Mouse (Mus musculus): ENCODE results near the gene Tmem184b. TPM values are rescaled to one million over a fixed set of nuclear protein-coding genes. Genes with fewer than 3 reads are reported as not detected.

Gene Tmem184b
- total and polyA plus RNA-seq, 3 experiments: 7.1 to 42.7 (median 21.1) TPM

DNA sequence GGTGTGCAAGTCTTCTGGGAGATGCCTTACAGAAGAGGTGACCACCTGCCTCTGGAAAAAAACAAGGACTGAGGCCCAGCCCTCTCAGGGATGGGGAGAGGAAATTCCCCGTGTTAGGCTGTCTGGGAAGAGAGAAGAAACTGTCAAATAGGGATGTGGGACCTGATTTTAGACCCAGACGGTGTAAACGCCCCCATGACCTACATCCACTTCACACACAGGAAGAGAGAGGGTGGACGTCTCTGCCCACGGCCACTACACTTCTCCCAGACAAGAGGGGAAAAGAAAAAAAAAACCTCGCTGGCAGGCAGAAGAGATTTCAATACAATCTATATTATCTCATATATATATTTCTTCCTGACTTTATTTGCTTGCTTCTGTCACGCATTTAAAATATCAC, 43.0 kb downstream of the Tmem184b start:
- H3K79me2 ChIP-seq (replicated peaks; ENCODE audit: control insufficient read depth, extremely low read depth, insufficient read depth, poor library complexity, severe bottlenecking): peaks cover 13% of the 10 kb centered on the region
- DNase-seq (ENCODE audit: extremely low read depth): no peak
- H3K36me3 ChIP-seq (replicated peaks in 1 of 2; ENCODE audit: control insufficient read depth in 1 of 2, insufficient read depth in 1 of 2, low read length in 1 of 2): peaks cover 39 to 75% of the 10 kb centered on the region in 2 experiments
- in situ Hi-C loops (cut with MboI; ENCODE audit: low pct_ligation_motif_present, low pct_unique_long_range_greater_than_20kb, low sequenced_read_pairs) (no loop called here), dilution Hi-C loops (cut with MboI; ENCODE audit: extremely low pct_ligation_motif_present, extremely low pct_unique_long_range_greater_than_20kb, low sequenced_read_pairs) (no loop called here)
- H3K9ac ChIP-seq (ENCODE audit: insufficient read depth, low read depth): no peak overlapping the region
- H3K27ac ChIP-seq (ENCODE audit: insufficient read depth, low read depth): no peak overlapping the region
- no peak overlapping the region for H3K4me2 ChIP-seq (ENCODE audit: insufficient read depth, low read depth, poor library complexity, severe bottlenecking)
- H3K27me3 ChIP-seq (replicated peaks): no peaks in the 10 kb centered on the region
- TF ChIP-seq MAZ (IDR thresholded peaks at IDR 0.05; ENCODE audit: low read depth, low read length) (no peak), NELFE (IDR thresholded peaks at IDR 0.05; ENCODE audit: low read depth, low read length) (no peak)
- H3K9me3 ChIP-seq (replicated peaks; ENCODE audit: low read length): no peaks in the 10 kb centered on the region
- no peak overlapping the region for H3K4me3 ChIP-seq (replicated peaks in 1 of 3; ENCODE audit: low read depth in 2 of 3, low read length in 2 of 3, poor library complexity in 1 of 3)
- peaks cover 3 to 18% of the 10 kb centered on the region in 2 experiments; a peak in 3 of 4 replicates for H3K4me1 ChIP-seq (ENCODE audit: control insufficient read depth in 1 of 2, insufficient read depth in 2 of 2)

- Histone ChIP-seq H3K79me2 (replicated peaks; ENCODE audit: control insufficient read depth, extremely low read depth, insufficient read depth, poor library complexity, severe bottlenecking) (peaks cover 16% of the 10 kb centered on the region), H3K27ac (ENCODE audit: insufficient read depth, low read depth) (no peak overlapping the region), H3K9ac (ENCODE audit: insufficient read depth, low read depth) (no peak overlapping the region), H3K9me3 (replicated peaks; ENCODE audit: low read length) (no peaks in the 10 kb centered on the region), H3K27me3 (replicated peaks) (no peaks in the 10 kb centered on the region), H3K4me3 (replicated peaks in 1 of 3; ENCODE audit: low read depth in 2 of 3, low read length in 2 of 3, poor library complexity in 1 of 3) (no peak overlapping the region), H3K4me1 (ENCODE audit: control insufficient read depth in 1 of 2, insufficient read depth in 2 of 2) (peaks cover 3 to 22% of the 10 kb centered on the region in 2 experiments; a peak in 3 of 4 replicates), H3K4me2 (ENCODE audit: insufficient read depth, low read depth, poor library complexity, severe bottlenecking) (no peak overlapping the region), H3K36me3 (replicated peaks in 1 of 2; ENCODE audit: control insufficient read depth in 1 of 2, insufficient read depth in 1 of 2, low read length in 1 of 2) (peaks cover 35 to 71% of the 10 kb centered on the region in 2 experiments)
- TF ChIP-seq NELFE (IDR thresholded peaks at IDR 0.05; ENCODE audit: low read depth, low read length): no peak
- TF ChIP-seq ELF1 (IDR thresholded peaks at IDR 0.05; ENCODE audit: low read depth, low read length): no peak
- dilution Hi-C loops (cut with MboI; ENCODE audit: extremely low pct_ligation_motif_present, extremely low pct_unique_long_range_greater_than_20kb, low sequenced_read_pairs) (no loop called here), in situ Hi-C loops (cut with MboI; ENCODE audit: low pct_ligation_motif_present, low pct_unique_long_range_greater_than_20kb, low sequenced_read_pairs) (no loop called here)
- DNase-seq (ENCODE audit: extremely low read depth): no peak
Measured at GRCm38 (mm10) chr15:79359954-79360353, 43.4 kb downstream of the Tmem184b start.

DNA sequence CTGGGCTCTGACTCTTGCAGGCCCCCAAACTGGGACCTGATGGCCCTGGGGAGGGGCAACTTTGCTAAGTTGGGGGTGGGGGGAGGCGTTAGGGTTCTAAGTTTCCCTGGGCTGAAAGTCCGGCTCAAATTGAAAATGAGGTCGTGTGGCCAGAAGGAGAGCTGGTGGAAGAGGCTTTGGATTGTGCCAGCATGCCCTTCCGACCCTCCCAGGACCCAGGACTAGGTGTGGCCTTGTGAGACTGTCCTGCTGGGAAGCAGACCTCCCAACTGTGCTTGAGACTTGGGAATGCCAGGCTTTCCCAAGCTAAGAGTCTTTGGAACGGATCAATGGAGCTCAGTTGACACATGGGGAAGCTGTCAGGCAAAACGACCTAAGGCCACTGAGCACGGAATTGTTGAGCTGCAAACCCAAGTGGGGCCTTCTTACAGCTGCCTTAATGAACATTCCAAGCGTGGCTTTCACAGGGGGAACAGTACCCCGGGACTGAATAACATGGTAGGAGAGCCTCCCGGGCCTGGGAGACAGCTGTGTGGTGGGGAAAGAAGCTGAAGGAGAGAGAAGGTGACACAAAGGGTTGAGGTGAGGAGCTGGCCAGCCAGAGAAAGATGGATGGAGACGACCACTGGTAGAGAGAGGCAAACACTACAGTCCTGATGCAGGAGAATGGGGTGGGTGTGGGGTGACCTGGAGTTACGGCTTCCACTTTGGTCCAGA, 45.2 kb downstream of the Tmem184b start:
- no peak for DNase-seq (ENCODE audit: extremely low read depth)
- Histone ChIP-seq H3K4me2 (ENCODE audit: insufficient read depth, low read depth, poor library complexity, severe bottlenecking) (no peak overlapping the region; the same call in 1 of the 2 replicates), H3K79me2 (replicated peaks; ENCODE audit: control insufficient read depth, extremely low read depth, insufficient read depth, poor library complexity, severe bottlenecking) (peaks cover 25% of the 10 kb centered on the region), H3K27ac (ENCODE audit: insufficient read depth, low read depth) (no peak overlapping the region), H3K4me1 (ENCODE audit: control insufficient read depth in 1 of 2, insufficient read depth in 2 of 2) (peaks cover 18 to 40% of the 10 kb centered on the region in 2 experiments), H3K4me3 (replicated peaks in 1 of 3; ENCODE audit: low read depth in 2 of 3, low read length in 2 of 3, poor library complexity in 1 of 3) (no peak overlapping the region), H3K27me3 (replicated peaks) (no peaks in the 10 kb centered on the region), H3K9ac (ENCODE audit: insufficient read depth, low read depth) (no peak overlapping the region), H3K36me3 (replicated peaks in 1 of 2; ENCODE audit: control insufficient read depth in 1 of 2, insufficient read depth in 1 of 2, low read length in 1 of 2) (peaks cover 20 to 66% of the 10 kb centered on the region in 2 experiments), H3K9me3 (replicated peaks; ENCODE audit: low read length) (no peaks in the 10 kb centered on the region)
- in situ Hi-C loops (cut with MboI; ENCODE audit: low pct_ligation_motif_present, low pct_unique_long_range_greater_than_20kb, low sequenced_read_pairs): no loop called here
- TF ChIP-seq MAFK (IDR thresholded peaks at IDR 0.05; ENCODE audit: insufficient replicate concordance, low read length) (no peak), EP300 (IDR thresholded peaks at IDR 0.05; ENCODE audit: low read length) (no peak), MYC (IDR thresholded peaks at IDR 0.05; ENCODE audit: low read depth, low read length) (no peak), POLR2AphosphoS2 (IDR thresholded peaks at IDR 0.05; ENCODE audit: low read depth, low read length) (no peak), IRF4 (IDR thresholded peaks at IDR 0.05; ENCODE audit: low read depth, low read length) (no peak), MXI1 (IDR thresholded peaks at IDR 0.05; ENCODE audit: low read depth, low read length) (no peak), SIN3A (IDR thresholded peaks at IDR 0.05; ENCODE audit: low read length) (no peak), TCF12 (IDR thresholded peaks at IDR 0.05; ENCODE audit: low read depth, low read length) (no peak), TBP (conservative IDR thresholded peaks at IDR 0.05; ENCODE audit: low read depth, low read length) (no peak), CTCF (conservative IDR thresholded peaks at IDR 0.05 in 1 of 2, IDR thresholded peaks at IDR 0.05 in 1 of 2; ENCODE audit: low read depth in 2 of 2, low read length in 2 of 2) (no peak), RAD21 (IDR thresholded peaks at IDR 0.05; ENCODE audit: low read depth, low read length) (no peak), JUND (conservative IDR thresholded peaks at IDR 0.05; ENCODE audit: low read depth, low read length) (no peak), CHD2 (IDR thresholded peaks at IDR 0.05; ENCODE audit: low read length) (no peak), UBTF (IDR thresholded peaks at IDR 0.05; ENCODE audit: low read depth, low read length) (no peak), CHD1 (IDR thresholded peaks at IDR 0.05; ENCODE audit: low read depth, low read length) (no peak)
- dilution Hi-C loops (cut with MboI; ENCODE audit: extremely low pct_ligation_motif_present, extremely low pct_unique_long_range_greater_than_20kb, low sequenced_read_pairs): no loop called here
